Mouse (Mus musculus) ovary, postnatal 14 days (tissue): Measurements from ENCODE around the gene Ankrd28.

Source experiments
- DNase-seq: peaks from one replicate; pipeline ENCODE4 v3.0.0; 2022; ENCODE audit warnings: low spot score

Gene Ankrd28

DNA sequence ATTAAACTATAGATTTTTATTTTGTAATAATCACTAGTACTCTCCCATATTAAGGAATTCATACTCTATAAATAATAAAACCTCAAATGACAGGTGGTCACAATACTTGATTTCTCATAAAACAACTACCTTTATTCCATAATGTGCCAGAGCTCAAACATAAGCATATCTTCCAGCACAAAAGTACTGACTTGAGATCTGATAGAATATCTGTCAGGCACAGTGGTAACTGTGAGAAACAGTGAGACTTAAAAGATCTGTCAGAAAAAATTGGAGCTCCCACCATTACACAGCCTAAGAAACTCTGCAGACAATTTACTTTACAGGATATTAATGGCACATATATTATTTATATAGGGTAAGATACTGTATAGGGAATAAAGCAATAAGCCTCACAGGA, 114.8 kb downstream of the Ankrd28 start:
- DNase-seq = no peak

DNA sequence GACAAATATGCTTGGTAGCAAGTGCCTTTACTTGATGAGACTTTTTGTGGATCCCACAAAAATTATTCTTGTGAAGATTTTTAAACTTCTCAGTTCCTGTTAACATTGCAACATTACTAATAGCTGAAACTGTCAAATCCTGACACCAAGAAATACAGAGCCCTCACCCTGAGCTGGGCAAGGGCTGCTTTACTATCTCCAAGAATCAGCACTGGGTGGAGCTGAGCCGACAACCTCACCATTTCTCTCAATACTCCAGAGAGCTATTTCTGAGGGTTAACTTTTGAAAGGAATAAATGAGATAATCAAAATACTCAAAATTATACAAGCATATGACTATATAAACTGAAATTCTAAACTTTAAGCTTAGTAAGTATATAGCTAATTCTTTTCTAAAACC, 121.1 kb downstream of the Ankrd28 start:
- no peak for DNase-seq

DNA sequence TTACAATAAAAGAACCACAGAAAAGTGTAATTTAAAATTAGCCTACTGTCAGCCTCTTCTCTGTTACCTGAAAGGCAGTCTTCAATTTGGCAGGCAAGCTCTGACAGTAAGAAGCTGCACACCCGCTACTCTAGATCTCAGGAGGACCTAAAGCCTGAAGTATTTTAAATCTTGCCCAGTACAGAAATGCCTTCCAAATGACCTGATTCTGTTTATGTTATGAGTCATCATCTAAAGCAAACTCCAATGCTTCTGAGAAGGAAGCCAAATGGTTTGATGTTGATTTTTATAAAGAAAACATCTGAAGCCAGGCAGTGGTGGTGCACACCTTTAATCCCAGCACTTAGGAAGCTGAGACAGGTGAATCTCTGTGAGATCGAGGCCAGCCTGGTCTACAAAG, 130.1 kb downstream of the Ankrd28 start:
- no peak for DNase-seq

DNA sequence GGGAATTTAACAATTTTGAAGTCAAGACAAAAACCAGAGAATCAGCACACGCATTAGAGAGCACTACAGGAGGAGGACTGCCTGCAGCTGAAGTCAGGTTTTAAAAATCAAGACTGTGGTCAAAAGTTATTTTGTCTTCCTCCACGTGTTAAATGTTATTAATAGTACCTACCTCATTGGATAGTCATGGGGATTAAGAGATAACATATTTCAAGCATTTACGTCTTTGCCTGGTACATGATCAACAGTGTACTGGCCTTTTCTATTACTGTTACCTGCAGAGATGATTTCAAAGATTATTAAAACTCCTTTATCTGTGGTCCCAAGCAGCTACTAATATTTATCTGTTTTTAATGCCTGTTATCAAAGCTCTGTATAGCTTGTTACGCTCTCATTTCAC, 132.7 kb downstream of the Ankrd28 start:
- DNase-seq = no peak

DNA sequence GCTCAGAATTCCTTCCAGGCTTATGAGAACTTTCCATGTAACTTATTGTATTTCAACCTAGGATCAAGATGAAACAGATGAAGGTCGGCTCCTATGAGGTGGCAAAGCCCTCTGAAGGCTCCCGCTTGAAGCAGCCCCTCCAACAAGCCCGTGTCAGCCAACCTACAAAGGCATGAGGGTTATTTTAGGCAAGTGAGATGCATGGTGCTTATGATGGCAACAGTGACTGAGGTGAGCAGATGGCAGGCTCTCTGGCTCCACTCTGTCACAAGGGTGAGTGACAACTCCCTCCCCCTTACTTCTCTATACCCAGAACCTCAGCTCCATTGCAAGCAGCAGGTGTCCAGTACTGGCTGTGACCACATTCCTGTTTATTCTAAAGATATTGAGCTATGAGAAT, 133.1 kb downstream of the Ankrd28 start:
- no peak for DNase-seq

DNA sequence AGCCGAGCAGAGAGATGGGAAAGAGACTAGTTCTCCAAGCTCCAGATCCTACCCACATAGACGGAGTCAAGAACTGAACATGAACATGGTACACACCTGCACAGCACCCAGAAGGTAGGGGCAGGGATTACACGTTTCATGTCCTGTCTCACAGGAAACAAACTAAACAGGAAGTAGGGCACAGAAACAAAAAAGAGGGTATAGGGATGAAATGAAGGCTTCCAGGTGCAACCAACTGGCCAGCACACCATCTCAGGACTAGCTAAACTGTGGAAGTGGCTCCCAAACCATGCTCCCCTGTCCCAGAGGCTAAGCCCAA, 133.5 kb downstream of the Ankrd28 start:
- DNase-seq = no peak

DNA sequence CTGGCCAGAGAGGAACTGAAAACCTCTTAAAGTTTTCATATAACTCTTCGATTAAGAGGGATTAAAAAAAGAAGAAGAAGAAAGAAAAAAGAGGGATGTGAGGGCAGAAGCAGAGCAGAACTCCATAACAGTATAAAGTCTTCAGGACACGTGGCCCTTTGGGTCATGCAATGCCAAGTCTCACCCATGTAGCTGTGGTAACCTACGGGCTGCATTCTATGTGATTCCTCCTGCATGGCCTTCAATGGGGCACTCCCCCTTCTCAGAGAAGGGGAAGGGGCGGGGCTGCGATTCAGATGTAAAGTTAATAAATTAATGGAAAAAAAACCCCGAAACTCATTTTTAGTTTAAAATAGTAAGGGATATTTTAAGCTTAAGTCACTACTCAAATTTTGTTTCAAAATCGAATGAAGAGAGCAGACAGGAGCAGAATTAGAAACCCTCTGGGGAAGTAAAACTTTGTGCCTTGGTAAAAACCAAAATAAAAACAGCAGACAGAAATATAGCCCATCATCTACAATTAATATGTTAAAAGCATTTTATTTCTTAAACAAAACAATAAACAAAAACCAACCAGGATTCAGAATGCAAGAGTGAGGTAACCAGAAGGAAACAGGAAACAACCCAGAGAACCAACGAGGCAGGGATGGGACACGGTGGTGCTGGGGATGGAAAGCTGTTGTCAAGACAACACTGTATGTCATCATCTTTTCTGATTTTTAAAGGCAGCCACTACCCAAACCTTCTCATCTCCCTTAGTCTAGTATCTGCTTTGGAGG, 134.1 kb downstream of the Ankrd28 start:
- DNase-seq = no peak

DNA sequence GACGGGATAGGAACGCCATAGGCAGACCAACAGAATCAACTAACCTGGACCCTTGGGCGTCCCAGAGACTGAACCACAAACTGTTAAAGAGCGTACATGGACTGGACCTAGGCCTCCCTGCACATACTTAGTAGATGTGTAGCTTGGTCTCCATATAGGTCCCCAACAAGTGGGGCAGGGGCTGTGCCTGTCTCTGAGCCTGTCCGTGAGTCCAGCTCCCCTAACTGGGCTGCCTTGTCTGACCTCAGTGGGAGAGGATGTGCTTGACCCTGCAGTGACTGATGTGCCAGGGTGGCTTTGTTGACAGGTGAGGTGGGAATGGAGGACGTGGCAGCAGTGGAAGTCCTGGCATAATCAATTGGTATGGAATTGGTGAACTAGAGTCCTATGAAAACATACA, 137.9 kb downstream of the Ankrd28 start:
- no peak for DNase-seq

DNA sequence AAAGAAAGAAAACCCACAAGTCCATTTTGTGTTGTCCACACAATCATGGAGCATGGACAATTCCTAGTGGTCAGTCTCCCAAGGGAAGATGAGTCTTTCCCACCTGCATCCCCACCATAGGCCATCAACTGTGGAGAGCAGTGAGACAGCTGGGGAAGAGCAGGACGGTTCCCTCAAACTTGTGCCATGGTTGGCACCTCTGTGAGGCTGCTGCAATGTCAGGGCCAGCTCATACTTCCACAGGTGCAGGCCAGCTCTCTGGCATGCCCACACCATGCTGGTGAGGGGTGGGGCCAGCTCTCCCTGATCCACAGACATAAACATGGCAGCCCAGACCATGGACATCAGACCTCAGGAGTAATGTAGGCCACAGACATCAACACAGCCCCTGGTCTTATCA, 144.2 kb downstream of the Ankrd28 start:
- DNase-seq = no peak

DNA sequence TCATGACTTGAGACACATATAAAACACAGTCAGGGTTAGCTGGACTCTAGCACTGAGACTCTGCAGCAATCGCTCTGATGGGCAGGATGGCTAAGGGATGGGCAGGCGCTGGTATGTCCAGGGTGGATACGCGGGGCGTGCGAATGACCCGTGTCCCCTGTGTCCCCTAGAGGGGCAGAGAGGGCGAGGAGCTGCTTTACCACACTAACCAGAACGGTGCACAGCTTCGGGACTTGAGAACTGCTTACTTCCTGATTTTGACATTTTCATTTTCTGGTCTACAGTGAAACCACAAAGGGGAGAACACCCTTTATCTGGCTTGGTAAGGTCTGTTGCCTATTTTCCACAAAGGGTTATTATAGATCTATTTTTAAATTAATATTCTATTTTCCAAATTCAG, 144.8 kb downstream of the Ankrd28 start:
- no peak for DNase-seq

DNA sequence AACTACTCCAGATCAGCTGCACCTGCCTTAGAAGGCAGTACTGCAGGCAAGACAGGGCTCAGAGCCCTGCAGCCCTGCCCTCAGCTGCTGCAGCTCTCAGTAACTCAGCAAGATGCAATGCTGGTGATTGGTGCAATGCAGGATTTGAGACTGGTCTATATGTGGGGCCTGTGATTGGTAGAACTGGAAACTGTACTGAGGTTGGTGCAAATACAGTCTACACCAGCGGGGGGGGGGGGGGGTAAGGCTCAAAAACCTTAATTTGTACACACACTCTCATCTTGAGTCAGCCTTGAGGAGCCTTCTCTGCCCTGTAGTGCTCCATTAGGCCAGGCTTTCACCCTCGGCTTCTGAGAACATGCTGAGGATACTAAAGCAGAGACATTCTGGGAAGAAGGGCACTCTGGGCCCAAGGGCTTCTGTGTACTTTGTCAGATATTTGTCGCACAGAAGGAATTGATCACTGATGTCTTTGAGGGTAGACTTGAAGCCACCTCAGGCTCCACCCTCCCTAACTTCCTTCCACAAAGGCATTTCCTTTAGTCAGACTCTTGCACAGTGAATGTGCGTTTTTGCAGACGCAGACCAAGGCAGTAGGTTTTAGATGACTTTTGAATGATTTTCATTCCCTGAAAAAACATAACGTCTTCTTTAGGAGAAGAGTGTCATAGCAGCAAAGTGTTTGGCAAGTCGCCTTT, 146.0 kb downstream of the Ankrd28 start:
- no peak for DNase-seq

DNA sequence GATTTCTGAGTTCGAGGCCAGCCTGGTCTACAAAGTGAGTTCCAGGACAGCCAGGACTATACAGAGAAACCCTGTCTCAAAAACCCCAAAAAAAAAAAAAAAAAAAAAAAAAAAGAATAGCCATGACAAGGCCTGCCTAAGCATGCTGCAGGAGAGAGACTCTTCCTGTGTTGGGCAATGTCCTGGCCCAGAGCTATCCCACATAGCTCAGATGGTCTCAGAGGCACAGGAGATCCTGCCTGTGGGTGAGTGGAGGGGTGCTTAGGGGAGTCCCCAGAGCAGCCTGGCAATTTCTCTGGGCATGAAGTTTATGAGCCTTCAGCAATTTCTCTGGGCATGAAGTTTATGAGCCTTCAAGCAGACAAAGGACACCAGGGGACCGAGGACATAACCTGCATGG, 146.8 kb downstream of the Ankrd28 start:
- DNase-seq = no peak

DNA sequence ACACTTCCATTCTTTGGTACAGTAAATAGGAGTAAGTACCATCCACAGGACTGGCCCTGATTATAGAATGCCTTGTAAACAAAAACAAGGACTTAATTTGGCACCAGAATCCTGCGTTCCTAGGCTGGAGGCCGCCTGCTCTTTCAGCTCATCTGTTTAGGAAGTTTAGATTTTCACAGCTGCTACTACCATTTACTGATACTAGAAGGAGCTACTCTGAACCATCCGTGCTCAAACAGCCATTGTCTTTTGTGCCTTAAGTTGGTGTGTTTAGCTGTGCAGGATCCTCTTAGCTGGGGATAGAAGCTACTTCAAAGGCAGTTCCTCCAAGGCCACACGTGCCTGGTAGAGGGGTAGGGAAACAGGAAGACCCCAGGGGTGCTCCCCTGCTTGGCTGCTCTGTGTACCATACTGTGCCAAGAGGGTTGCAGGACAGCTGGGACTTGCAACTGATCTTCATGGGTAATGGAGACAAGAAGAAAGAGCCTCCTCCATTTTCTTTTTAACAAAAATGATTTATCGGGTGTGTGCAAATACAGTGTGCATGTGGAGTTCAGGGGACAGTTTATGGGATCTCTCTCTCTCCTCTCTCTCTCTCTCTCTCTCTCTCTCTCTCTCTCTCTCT, 148.4 kb downstream of the Ankrd28 start:
- no peak for DNase-seq

DNA sequence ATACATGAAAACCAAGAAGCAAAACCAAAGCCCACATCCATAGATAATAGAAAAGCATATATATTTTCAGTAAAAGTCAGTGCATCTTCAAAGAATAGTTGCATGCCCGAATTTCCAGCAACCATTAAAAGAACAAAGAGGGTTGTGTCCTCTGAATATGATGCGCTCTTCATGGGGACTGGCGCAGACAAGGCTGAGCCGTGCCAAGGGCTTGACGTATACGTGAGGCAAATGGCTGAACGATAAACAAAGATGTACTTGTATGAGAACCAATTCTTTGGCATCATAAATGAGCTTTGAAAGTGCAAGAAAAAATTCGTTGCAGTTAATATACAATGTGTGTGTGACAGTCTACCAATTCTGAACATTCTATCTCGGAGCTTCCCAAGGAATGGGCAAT, 149.2 kb downstream of the Ankrd28 start:
- DNase-seq = no peak

DNA sequence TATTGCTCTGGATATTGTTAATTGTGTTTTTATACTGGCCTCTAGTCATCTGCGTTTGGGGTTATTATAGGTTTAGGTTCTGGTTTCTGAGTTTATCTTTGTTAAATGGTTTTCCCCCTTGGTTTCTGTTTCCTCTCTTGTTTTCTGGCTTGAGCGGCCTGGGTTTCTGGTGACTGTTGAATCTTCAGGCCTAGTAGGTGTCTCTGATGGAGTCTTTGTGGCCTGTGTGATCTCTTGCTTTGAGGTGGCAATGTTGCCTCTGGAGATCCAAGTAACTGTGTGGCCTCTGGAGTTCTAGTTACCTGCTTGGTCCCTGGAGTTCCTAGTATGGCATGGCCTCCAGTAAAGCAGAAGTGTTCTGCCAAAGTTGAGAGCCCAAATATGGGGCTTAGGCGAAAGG, 149.8 kb downstream of the Ankrd28 start:
- no peak for DNase-seq

DNA sequence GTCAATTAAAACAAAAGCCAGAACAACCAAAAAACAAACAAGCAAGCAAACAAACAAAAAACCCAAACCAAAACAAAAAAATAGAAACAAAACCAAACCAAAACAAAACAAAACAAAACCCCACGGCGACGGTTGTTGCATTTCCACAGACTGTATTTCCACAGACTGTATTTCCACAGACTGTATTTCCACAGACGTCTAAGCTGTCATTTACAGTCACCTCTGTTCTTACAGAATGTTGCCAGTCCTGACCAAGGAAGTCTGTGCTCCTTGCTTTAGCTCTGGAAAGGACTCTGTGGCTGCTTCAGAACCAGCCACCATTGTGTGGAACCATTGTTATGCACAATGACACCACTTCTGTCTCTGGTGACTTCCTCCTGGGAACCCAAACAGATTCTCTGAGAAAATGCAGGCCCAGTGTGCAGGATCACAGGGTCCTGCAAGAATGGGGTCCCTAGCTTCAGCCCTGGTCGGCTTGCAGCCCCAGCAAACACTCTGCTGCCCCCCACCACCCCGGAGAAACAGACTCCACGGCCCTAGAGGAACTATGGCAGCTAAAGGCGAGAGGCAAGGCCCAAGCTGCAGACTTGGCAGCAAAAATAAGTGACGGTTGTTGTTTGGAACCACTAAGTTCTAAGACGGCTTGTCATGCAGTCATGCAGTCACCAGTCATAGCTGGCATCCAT, 158.7 kb downstream of the Ankrd28 start:
- no peak for DNase-seq

DNA sequence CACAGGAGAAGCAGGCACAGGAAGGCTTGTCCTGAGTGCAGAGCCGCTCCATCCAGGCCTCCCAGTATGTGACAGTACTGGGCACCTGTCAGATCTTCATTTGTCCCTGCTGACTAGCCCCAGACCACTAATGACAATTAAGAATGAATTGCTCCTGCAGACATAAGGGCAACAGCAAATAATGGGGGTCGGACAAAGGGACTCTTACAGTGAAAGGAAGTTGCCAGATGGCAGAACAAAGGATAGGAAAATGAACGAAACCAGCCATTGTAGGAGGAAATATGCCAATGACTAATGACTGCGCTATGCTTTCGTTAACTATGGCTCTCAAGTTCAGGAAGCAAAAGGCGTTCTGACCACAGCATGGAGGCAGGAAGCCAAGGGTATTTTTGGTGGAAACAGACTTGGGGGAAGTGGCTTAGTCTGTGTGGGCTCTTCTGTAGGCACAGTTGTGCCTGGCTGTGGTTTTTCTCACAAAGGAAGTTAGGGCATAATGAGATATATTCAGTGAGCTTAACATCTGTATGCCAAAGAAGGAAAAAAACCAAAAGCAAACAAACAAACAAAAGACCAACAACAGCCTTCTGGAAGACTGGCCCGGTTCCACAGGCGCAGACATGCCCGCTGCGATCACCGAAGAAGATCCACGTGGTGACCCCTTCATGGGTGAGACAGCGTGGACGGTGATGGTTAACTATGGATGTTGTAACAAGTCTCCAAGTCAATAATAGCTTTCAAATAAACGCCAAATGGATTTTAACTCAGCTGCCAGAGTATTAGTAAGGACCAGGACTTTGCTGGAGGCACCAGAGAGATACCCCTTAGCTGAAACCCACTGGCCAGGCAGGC, 160.6 kb downstream of the Ankrd28 start:
- no peak for DNase-seq

DNA sequence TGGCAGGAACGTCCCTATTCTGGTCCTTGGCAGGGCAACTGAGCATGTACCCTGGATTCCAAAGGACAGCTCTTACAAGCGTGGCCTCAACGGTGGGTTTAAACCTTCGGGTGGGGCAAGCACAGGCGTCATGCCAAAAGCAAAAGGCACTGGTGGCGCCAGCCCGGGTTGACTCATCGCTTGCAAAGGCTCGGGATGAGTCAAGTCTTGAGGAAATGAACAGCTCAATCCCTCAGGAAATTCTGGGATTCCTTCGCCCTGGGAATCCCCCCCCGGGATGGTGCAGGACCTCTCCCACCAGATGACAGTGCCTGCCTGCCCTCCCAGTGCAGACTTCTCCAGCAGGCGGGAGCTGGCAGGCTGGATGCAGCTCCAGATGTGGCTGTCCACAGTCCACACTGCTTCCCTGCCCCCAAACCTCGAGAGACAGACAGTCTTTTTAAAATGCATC, 161.3 kb downstream of the Ankrd28 start:
- no peak for DNase-seq

DNA sequence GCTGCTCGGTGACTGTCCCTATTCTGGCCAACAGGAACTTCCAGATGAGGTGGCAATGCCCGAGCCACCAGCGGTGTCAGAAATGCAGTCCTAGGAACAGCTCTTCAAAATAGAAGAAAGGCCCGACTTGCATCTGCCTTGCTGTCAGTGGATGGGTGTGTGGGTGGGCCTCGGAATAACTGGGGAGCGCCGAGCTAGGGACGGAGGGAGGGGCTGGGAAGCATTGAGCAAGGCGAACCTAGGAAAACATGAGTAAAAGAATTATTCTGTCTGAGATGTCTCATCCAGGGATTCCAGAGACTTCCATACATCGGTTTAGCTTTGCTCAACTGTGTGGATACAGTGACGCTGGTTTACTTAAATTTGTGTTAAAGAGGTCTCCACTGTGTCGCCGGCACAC, 162.1 kb downstream of the Ankrd28 start:
- no peak for DNase-seq

DNA sequence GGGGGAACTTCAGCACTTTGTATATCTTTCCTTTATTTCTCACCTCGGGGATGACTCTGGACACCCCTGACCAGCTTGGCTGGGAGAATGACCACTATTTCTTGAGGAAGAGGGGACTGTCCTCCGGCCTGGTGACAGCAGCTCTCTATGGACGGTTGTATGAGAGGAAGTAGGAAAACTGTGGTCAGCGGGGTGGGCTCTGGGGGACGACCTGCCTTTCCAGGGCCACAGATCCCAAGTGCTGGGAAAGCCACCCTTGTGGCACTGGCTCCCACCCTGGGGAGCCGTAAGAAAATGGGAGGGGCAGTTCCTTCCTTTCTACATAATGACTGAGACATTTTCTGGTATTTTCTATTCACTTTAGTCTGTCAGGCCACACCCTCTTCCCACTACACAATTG, 162.7 kb downstream of the Ankrd28 start:
- DNase-seq = no peak

DNA sequence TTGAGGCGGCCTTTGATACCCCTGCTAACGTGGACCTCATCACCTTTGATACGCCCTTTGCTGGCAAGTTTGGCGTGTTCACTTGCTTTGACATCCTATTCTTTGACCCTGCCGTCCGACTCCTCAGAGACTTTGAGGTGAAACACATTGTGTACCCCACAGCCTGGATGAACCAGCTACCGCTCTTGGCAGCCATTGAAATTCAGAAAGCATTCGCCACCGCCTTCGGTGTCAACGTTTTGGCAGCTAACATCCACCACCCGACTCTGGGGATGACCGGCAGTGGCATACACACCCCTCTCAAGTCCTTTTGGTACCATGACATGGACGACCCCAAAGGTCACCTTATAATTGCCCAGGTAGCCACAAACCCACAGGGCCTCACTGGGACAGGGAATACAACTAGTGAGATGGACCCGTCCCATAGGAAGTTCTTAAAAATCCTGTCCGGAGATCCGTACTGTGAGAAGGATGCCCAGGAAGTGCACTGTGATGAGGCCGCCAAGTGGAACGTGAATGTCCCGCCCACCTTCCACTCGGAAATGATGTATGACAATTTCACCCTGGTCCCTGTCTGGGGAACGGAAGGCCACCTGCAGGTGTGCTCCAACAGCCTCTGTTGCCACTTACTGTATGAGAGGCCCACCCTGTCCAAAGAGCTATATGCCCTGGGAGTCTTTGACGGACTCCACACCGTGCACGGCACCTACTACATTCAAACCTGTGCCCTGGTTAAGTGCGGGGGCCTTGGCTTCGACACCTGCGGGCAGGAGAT, 163.3 kb downstream of the Ankrd28 start:
- DNase-seq = no peak
